Mouse (Mus musculus) liver, embryonic 14.5 days (tissue): ENCODE measurements around the gene Gm49721.
"Not testable (repeated sequence)": the region's sequence is repeated elsewhere in the genome, so short reads cannot be mapped to it uniquely, and the experiment has no call there.

ENCODE experiments used
- CTCF ChIP-seq: IDR thresholded peaks from 2 replicates; pipeline ENCODE4 v1.5.1; 2016; ENCODE audit warnings: antibody characterized with exemption, low read depth, control low read depth
- EP300 ChIP-seq: IDR thresholded peaks from 2 replicates; pipeline ENCODE4 v1.6.1; 2016; ENCODE audit warnings: antibody characterized with exemption, low read depth

DNA sequence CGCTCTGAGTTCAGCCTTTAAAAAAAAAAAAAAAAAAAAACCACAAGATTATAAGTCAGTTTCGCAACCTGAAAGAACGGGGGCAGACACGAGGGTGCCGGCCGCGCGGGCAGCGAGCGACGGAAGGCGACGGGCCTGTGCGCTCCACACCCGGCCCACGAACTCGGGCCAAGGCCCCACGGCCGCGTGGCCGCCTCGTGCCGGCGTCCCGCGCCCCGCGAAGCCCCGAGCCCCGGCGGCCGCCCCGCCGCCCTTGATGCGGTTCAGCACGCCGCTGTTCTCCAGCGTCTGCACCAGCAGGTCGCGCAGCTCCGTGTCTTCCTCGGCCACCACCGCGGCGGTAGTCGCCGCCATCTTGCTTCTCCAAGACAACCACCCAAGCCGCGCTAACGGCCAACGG, 17.9 kb upstream of the Gm49721 start, which contains the start of gene Tagap1:
- TF ChIP-seq CTCF, EP300: not testable (repeated sequence)
